Mouse (Mus musculus) liver, embryonic 18 days (tissue): ENCODE results near the gene Fign. TPM values are rescaled to one million over a fixed set of nuclear protein-coding genes. Genes with fewer than 3 reads are reported as not detected.

ENCODE experiments used
- polyA plus RNA-seq: library from polyadenylated mRNA; depleted of rRNA; stranded (reverse); fragments of >200 nt; gene quantifications from 2 replicates; pipeline ENCODE4 v1.2.3, GENCODE M21; 2012; rRNA removed

Gene Fign
- 0.79 TPM in 2 replicates for polyA plus RNA-seq

GRCm38 (mm10) chr2:64097937-64098617, at the start of gene Fign:
Gene Fign (minus strand): TSS chr2:64098038.

